ENCODE assay signal across 9 mouse cellular contexts in genomic region chr2:166261799-166262198, GRCm38 (mm10).
A peak's percentile ranks its signal among the peaks of the same experiment; 100 is the strongest.
DNase-seq lines count a peak whose midpoint lies in the region; ATAC-seq lines count a peak whose summit lies in the region.
"Had no signal": no experiment of that assay in that cellular context is flagged by ENCODE, and none has a peak within 500 bp of the region (broad histone marks: within the 10 kb centered on the region; RNA-seq: fewer than 3 reads in every experiment).

No protein-coding gene starts in this region.

- H3K4me1 ChIP-seq in brown adipose tissue, adult 24 weeks (ENCODE audit: control insufficient read depth, insufficient read depth, insufficient read length, low read length), result peaks cover 7% of the 10 kb centered on the region

- no peaks in the 10 kb centered on the region for H3K36me3 ChIP-seq in macrophage (ENCODE audit: inconsistent target)
- H3K36me3 ChIP-seq: lung, embryonic 15.5 days had no signal

- no peak for ATAC-seq in frontal cortex, adult (ENCODE audit: low TSS enrichment)

- peak; percentile 49 to 72 for DNase-seq in heart, adult 18-20 months
- DNase-seq in heart, postnatal 25 days (ENCODE audit: low spot score), result no peak
- DNase-seq in heart, postnatal 36 days, result peak; percentile 47 to 48
- DNase-seq in urinary bladder, postnatal 14 days (ENCODE audit: low spot score), result no peak
- no peak for DNase-seq in testis, postnatal 10 days (ENCODE audit: low spot score)

- peak overlapping the region; percentile 86 for H3K27ac ChIP-seq in brown adipose tissue, adult 24 weeks (replicated peaks; ENCODE audit: low read depth, low read length)
- H3K27ac ChIP-seq in macrophage, result peak overlapping the region; percentile 93
- H3K27ac ChIP-seq: lung, embryonic 15.5 days had no signal

- intact Hi-C loops in heart, postnatal 25 days (cut with DNase I), result no loop called here
- intact Hi-C loops in heart, postnatal 36 days (cut with DNase I), result loop anchor here (5.0 kb wide), 1 partner anchor 104 kb away; the partner anchor contains the start of gene Sulf2

- WGBS in macrophage (ENCODE audit: missing documents), result 0% methylated on average over 7 of the region's 7 CpGs

- no peaks in the 10 kb centered on the region for H3K79me2 ChIP-seq in macrophage (ENCODE audit: inconsistent target)

- no peak overlapping the region for H3K4me3 ChIP-seq in brown adipose tissue, adult 24 weeks (ENCODE audit: insufficient read depth, low read depth, low read length)
- no peak overlapping the region for H3K4me3 ChIP-seq in macrophage (ENCODE audit: inconsistent target)
- H3K4me3 ChIP-seq: lung, embryonic 15.5 days had no signal

Comparison
In these comparisons a context has a peak if more than half of its experiments do, and no peak if none do; other contexts are left out.
1. DNase-seq: peak in heart, adult 18-20 months (2 of 2) and heart, postnatal 36 days (2 of 2); none in heart, postnatal 25 days (single experiment), urinary bladder, postnatal 14 days (single experiment) and testis, postnatal 10 days (single experiment).